Mouse (Mus musculus) stomach, embryonic 15.5 days (tissue): ENCODE results near the gene Gabpa. TPM values are rescaled to one million over a fixed set of nuclear protein-coding genes. Genes with fewer than 3 reads are reported as not detected.

Source experiments
- polyA plus RNA-seq: library from polyadenylated mRNA; unstranded; fragments of >200 nt; fragmentation: Nextera tagmentation; extraction: Ambion mirVana; gene quantifications from 2 replicates; pipeline ENCODE4 v1.2.1, GENCODE M21; 2015

The Gabpa gene
- polyA plus RNA-seq, 1 experiment from 2014 or later = 28.6 TPM

Other genes with a start within 250 kb of the Gabpa start
- 41.9 and 48.6 TPM in 2 replicates for gene Mrpl39, start 99.2 kb upstream of the Gabpa start, polyA plus RNA-seq
- 4.2 and 5.7 TPM in 2 replicates for gene Jam2, start 60.8 kb upstream of the Gabpa start, polyA plus RNA-seq
- gene Atp5j, start 700 bp downstream of the Gabpa start, polyA plus RNA-seq = 899 and 940 TPM in 2 replicates